Mouse (Mus musculus): ENCODE measurements around the gene Gm44. TPM values are rescaled to one million over a fixed set of nuclear protein-coding genes. Genes with fewer than 3 reads are reported as not detected.
"Not testable (repeated sequence)": the region's sequence is repeated elsewhere in the genome, so short reads cannot be mapped to it uniquely, and the experiment has no call there.

Gm44 gene
- polyA plus RNA-seq (2015; fragmentation: Nextera tagmentation; extraction: Ambion mirVana) = not detected in 2 replicates

DNA sequence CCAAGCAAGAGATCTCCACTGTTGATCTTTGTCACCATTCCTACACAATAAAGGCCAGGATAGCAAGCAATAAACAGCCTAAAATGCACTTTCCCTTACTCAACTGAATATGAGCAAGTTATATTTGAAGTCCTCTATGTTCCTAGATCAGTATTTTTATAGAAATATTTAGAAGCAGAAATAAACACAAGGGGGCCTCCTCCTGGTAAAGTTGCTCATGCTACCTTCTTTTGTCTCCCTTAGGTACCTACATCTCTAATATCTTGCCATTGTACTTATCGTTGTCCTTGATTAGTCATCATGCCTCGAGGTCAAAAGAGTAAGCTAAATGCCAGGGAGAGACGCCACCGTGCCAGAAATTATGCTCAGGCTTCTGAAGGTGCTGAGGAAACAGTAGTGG lies at the start of gene Gm44:
Gm44 (plus strand) TSS at position 301 of the 400 bp plus-strand sequence.
- no peaks in the 10 kb centered on the region for H3K9me3 ChIP-seq (replicated peaks)
- no peak within 1 kb of the TSS for H3K4me3 ChIP-seq (replicated peaks)
- no peaks in the 10 kb centered on the region for H3K4me1 ChIP-seq (replicated peaks)
- ATAC-seq (ENCODE audit: insufficient read depth) = no peak
- H3K27ac ChIP-seq (replicated peaks) = no peak within 1 kb of the TSS
- 71% methylated on average over 4 of the region's 4 CpGs for WGBS (ENCODE audit: insufficient replicate concordance)
- no peak within 1 kb of the TSS for H3K9ac ChIP-seq
- H3K4me2 ChIP-seq = no peak within 1 kb of the TSS
- H3K27me3 ChIP-seq = no peaks in the 10 kb centered on the region
- H3K36me3 ChIP-seq (replicated peaks) = no peaks in the 10 kb centered on the region

- Histone ChIP-seq H3K27me3 (no peaks in the 10 kb centered on the region), H3K36me3 (replicated peaks) (no peaks in the 10 kb centered on the region), H3K4me3 (replicated peaks) (no peak overlapping the region), H3K4me2 (no peak overlapping the region), H3K4me1 (replicated peaks) (no peaks in the 10 kb centered on the region), H3K9ac (no peak overlapping the region), H3K27ac (replicated peaks) (no peak overlapping the region), H3K9me3 (replicated peaks) (no peaks in the 10 kb centered on the region)
- ATAC-seq (ENCODE audit: insufficient read depth) = no peak
- WGBS (ENCODE audit: insufficient replicate concordance) = 32% methylated on average over 1 of the region's 1 CpGs
Observed at GRCm38 (mm10) chrX:90927989-90928388, 36.0 kb downstream of the Gm44 start.

- H3K4me3 ChIP-seq (replicated peaks); H3K4me2 ChIP-seq; H3K4me1 ChIP-seq (replicated peaks); H3K9ac ChIP-seq; H3K36me3 ChIP-seq (replicated peaks); H3K27me3 ChIP-seq; H3K9me3 ChIP-seq (replicated peaks); ATAC-seq (ENCODE audit: insufficient read depth); H3K27ac ChIP-seq (replicated peaks): not testable (repeated sequence)
- 46% methylated on average over 2 of the region's 2 CpGs for WGBS (ENCODE audit: insufficient replicate concordance)
Observed at GRCm38 (mm10) chrX:90938211-90938610, 46.3 kb downstream of the Gm44 start.
